Mouse (Mus musculus): ENCODE data around the gene Rrm2. TPM values are rescaled to one million over a fixed set of nuclear protein-coding genes. Genes with fewer than 3 reads are reported as not detected.
"Not testable (repeated sequence)": the region's sequence is repeated elsewhere in the genome, so short reads cannot be mapped to it uniquely, and the experiment has no call there.

Rrm2 gene
- polyA plus RNA-seq, 1 experiment from 2014 or later = 586 TPM

- H3K27ac ChIP-seq = peak overlapping the region; percentile 79
Observed at GRCm38 (mm10) chr12:24686038-24686695, 21.9 kb upstream of the Rrm2 start.

GRCm38 (mm10) chr12:24686696-24687346, 21.2 kb upstream of the Rrm2 start:
- WGBS (ENCODE audit: insufficient replicate concordance) = 57% methylated on average over 11 of the region's 11 CpGs
- Histone ChIP-seq H3K9ac (no peak overlapping the region), H3K36me3 (no peaks in the 10 kb centered on the region), H3K4me1 (replicated peaks) (peaks cover 20% of the 10 kb centered on the region), H3K4me3 (replicated peaks) (no peak overlapping the region), H3K27ac (peak overlapping the region; percentile 79), H3K4me2 (peak overlapping the region; percentile 12; the same call in 1 of the 2 replicates), H3K27me3 (peaks cover 47% of the 10 kb centered on the region), H3K9me3 (replicated peaks) (no peaks in the 10 kb centered on the region)
- no peak for DNase-seq
- peak; percentile 60 for ATAC-seq (ENCODE audit: low read depth)

More at GRCm38 (mm10) chr12:24686038-24686695, 21.9 kb upstream of the Rrm2 start:
- DNase-seq (no peak), ATAC-seq (ENCODE audit: low read depth) (peak; percentile 76)
- Histone ChIP-seq H3K9ac (no peak overlapping the region), H3K4me3 (replicated peaks) (no peak overlapping the region), H3K4me1 (replicated peaks) (peaks cover 26% of the 10 kb centered on the region), H3K9me3 (replicated peaks) (no peaks in the 10 kb centered on the region), H3K4me2 (0 out of 2 replicates have a peak overlapping the region, but pooled peaks have one; percentile 24), H3K36me3 (no peaks in the 10 kb centered on the region), H3K27me3 (peaks cover 53% of the 10 kb centered on the region)
- WGBS (ENCODE audit: insufficient replicate concordance) = 49% methylated on average over 6 of the region's 6 CpGs

GRCm38 (mm10) chr12:24690351-24690750, 17.7 kb upstream of the Rrm2 start:
- Histone ChIP-seq H3K9me3 (replicated peaks) (no peaks in the 10 kb centered on the region), H3K4me1 (replicated peaks) (0 out of 2 replicates have a peak, but pooled peaks cover 6% of the 10 kb centered on the region), H3K9ac (no peak overlapping the region), H3K36me3 (no peaks in the 10 kb centered on the region), H3K4me3 (replicated peaks) (no peak overlapping the region), H3K27me3 (peaks cover 15% of the 10 kb centered on the region), H3K4me2 (no peak overlapping the region), H3K27ac (no peak overlapping the region)
- ATAC-seq (ENCODE audit: low read depth) = no peak
- no peak for DNase-seq
- 62% methylated on average over 3 of the region's 3 CpGs for WGBS (ENCODE audit: insufficient replicate concordance)

- H3K9ac ChIP-seq = no peak overlapping the region
- H3K4me2 ChIP-seq = no peak overlapping the region
- WGBS (ENCODE audit: insufficient replicate concordance) = 28% methylated on average over 16 of the region's 16 CpGs
- DNase-seq (peak; percentile 65), ATAC-seq (ENCODE audit: low read depth) (peak; percentile 79)
- no peak overlapping the region for H3K27ac ChIP-seq
- peaks cover 9% of the 10 kb centered on the region for H3K4me1 ChIP-seq (replicated peaks)
- no peaks in the 10 kb centered on the region for H3K36me3 ChIP-seq
- H3K9me3 ChIP-seq (replicated peaks) = no peaks in the 10 kb centered on the region
- H3K27me3 ChIP-seq = peaks cover 12% of the 10 kb centered on the region; the same call in 1 of the 2 replicates
- no peak overlapping the region for H3K4me3 ChIP-seq (replicated peaks)
Observed at GRCm38 (mm10) chr12:24696500-24697483, 11.2 kb upstream of the Rrm2 start.

GRCm38 (mm10) chr12:24697484-24698204, 10.4 kb upstream of the Rrm2 start:
- Histone ChIP-seq H3K36me3 (no peaks in the 10 kb centered on the region), H3K27me3 (peaks cover 12% of the 10 kb centered on the region; the same call in 1 of the 2 replicates), H3K4me2 (no peak overlapping the region), H3K9me3 (replicated peaks) (no peaks in the 10 kb centered on the region), H3K9ac (no peak overlapping the region), H3K4me1 (replicated peaks) (peaks cover 18% of the 10 kb centered on the region), H3K4me3 (replicated peaks) (no peak overlapping the region), H3K27ac (no peak overlapping the region)
- WGBS (ENCODE audit: insufficient replicate concordance) = 59% methylated on average over 8 of the region's 8 CpGs
- DNase-seq (no peak), ATAC-seq (ENCODE audit: low read depth) (peak; percentile 44)

- Histone ChIP-seq H3K36me3 (no peaks in the 10 kb centered on the region), H3K4me2 (no peak overlapping the region), H3K9ac (no peak overlapping the region), H3K4me1 (replicated peaks) (peaks cover 27% of the 10 kb centered on the region), H3K27ac (no peak overlapping the region), H3K9me3 (replicated peaks) (no peaks in the 10 kb centered on the region), H3K27me3 (peaks cover 12% of the 10 kb centered on the region; the same call in 1 of the 2 replicates), H3K4me3 (replicated peaks) (no peak overlapping the region)
- DNase-seq (no peak), ATAC-seq (ENCODE audit: low read depth) (no peak)
- 49% methylated on average over 3 of the region's 3 CpGs for WGBS (ENCODE audit: insufficient replicate concordance)
Observed at GRCm38 (mm10) chr12:24698514-24698913, 9.5 kb upstream of the Rrm2 start.

- 64% methylated on average over 10 of the region's 10 CpGs for WGBS (ENCODE audit: insufficient replicate concordance)
- H3K27ac ChIP-seq = no peak overlapping the region
- H3K4me2 ChIP-seq = no peak overlapping the region
- H3K4me3 ChIP-seq (replicated peaks) = no peak overlapping the region
- 0 out of 2 replicates have a peak, but pooled peaks cover 3% of the 10 kb centered on the region for H3K36me3 ChIP-seq
- H3K9me3 ChIP-seq (replicated peaks) = no peaks in the 10 kb centered on the region
- DNase-seq (no peak), ATAC-seq (ENCODE audit: low read depth) (no peak)
- no peak overlapping the region for H3K9ac ChIP-seq
- H3K27me3 ChIP-seq = peaks cover 12% of the 10 kb centered on the region; the same call in 1 of the 2 replicates
- peaks cover 37% of the 10 kb centered on the region for H3K4me1 ChIP-seq (replicated peaks)
Observed at GRCm38 (mm10) chr12:24699578-24699977, 8.5 kb upstream of the Rrm2 start.

- H3K36me3 ChIP-seq; ATAC-seq (ENCODE audit: low read depth); H3K4me2 ChIP-seq; H3K27ac ChIP-seq; H3K9me3 ChIP-seq (replicated peaks); DNase-seq; H3K4me3 ChIP-seq (replicated peaks); H3K9ac ChIP-seq; H3K27me3 ChIP-seq: not testable (repeated sequence)
- 67% methylated on average over 9 of the region's 9 CpGs for WGBS (ENCODE audit: insufficient replicate concordance)
- peaks cover 54% of the 10 kb centered on the region for H3K4me1 ChIP-seq (replicated peaks)
Observed at GRCm38 (mm10) chr12:24701621-24702020, 6.4 kb upstream of the Rrm2 start.

- Histone ChIP-seq H3K9ac (peak overlapping the region; percentile 66), H3K36me3 (0 out of 2 replicates have a peak, but pooled peaks cover 3% of the 10 kb centered on the region), H3K4me2 (peak overlapping the region; percentile 52), H3K27ac (peak overlapping the region; percentile 92), H3K9me3 (replicated peaks) (no peaks in the 10 kb centered on the region), H3K4me1 (replicated peaks) (peaks cover 54% of the 10 kb centered on the region), H3K4me3 (replicated peaks) (no peak overlapping the region), H3K27me3 (0 out of 2 replicates have a peak, but pooled peaks cover 6% of the 10 kb centered on the region)
- 61% methylated on average over 3 of the region's 3 CpGs for WGBS (ENCODE audit: insufficient replicate concordance)
- DNase-seq = peak; percentile 60
- ATAC-seq (ENCODE audit: low read depth) = peak; percentile 77
Observed at GRCm38 (mm10) chr12:24703013-24703412, 5.0 kb upstream of the Rrm2 start.

GRCm38 (mm10) chr12:24705502-24706263, 2.4 kb upstream of the Rrm2 start:
- H3K9ac ChIP-seq = peak overlapping the region; percentile 88
- H3K4me3 ChIP-seq (replicated peaks) = peak overlapping the region; percentile 79
- DNase-seq (no peak), ATAC-seq (ENCODE audit: low read depth) (peak; percentile 27)
- no peaks in the 10 kb centered on the region for H3K9me3 ChIP-seq (replicated peaks)
- peak overlapping the region; percentile 92 for H3K27ac ChIP-seq
- peaks cover 68% of the 10 kb centered on the region for H3K4me1 ChIP-seq (replicated peaks)
- H3K4me2 ChIP-seq = peak overlapping the region; percentile 82
- WGBS (ENCODE audit: insufficient replicate concordance) = 70% methylated on average over 15 of the region's 15 CpGs
- no peaks in the 10 kb centered on the region for H3K27me3 ChIP-seq
- peaks cover 22% of the 10 kb centered on the region for H3K36me3 ChIP-seq
